In the genomic region with DNA sequence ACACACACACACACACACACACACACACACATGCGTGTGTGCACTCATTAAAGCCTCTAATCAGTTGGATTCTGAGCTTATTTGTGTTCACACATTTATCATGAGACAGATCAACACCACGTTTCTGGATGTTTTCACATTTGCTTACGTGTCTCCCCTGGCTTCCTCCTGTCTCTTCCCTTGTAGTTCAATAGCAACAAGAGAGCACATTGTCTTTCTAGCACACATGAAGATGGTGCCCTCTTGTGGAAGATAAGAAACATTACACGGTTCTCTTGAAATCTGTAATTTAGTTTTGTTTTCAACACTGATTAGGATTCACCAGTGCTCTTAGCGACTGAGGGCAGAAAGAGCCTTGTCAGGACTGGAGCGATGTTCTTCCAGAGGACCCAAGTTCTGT, we compare ENCODE assay signal across 9 mouse cellular contexts. TPM values are rescaled to one million over a fixed set of nuclear protein-coding genes. Genes with fewer than 3 reads are reported as not detected.
A peak's percentile ranks its signal among the peaks of the same experiment; 100 is the strongest.
DNase-seq lines count a peak whose midpoint lies in the region; ATAC-seq and TF ChIP-seq lines count a peak whose summit lies in the region.
"Had no signal": no experiment of that assay in that cellular context is flagged by ENCODE, and none has a peak within 500 bp of the region (broad histone marks: within the 10 kb centered on the region; RNA-seq: fewer than 3 reads in every experiment).

No protein-coding gene starts in this region.

- H3K4me2 ChIP-seq in kidney, postnatal 0 days (ENCODE audit: low read length) = no peak overlapping the region
- H3K4me2 ChIP-seq in midbrain, embryonic 14.5 days (ENCODE audit: low read length) = no peak overlapping the region

- H3K36me3 ChIP-seq in kidney, postnatal 0 days (ENCODE audit: insufficient read depth, low read length) = no peaks in the 10 kb centered on the region
- H3K36me3 ChIP-seq in E14TG2a.4 (ENCODE audit: insufficient read depth, low read length) = no peaks in the 10 kb centered on the region
- H3K36me3 ChIP-seq in midbrain, embryonic 14.5 days (ENCODE audit: control insufficient read depth, insufficient read depth, low read length) = no peaks in the 10 kb centered on the region

- no peak for ATAC-seq in kidney, postnatal 0 days (replicated peaks; ENCODE audit: low FRiP score, low read depth)
- ATAC-seq in midbrain, embryonic 14.5 days (ENCODE audit: low FRiP score, low TSS enrichment) = no peak

- no peaks in the 10 kb centered on the region for H3K9me3 ChIP-seq in kidney, postnatal 0 days (replicated peaks; ENCODE audit: low read length)
- H3K9me3 ChIP-seq in E14TG2a.4 (ENCODE audit: low read length) = peaks cover 14% of the 10 kb centered on the region
- H3K9me3 ChIP-seq in midbrain, embryonic 14.5 days (ENCODE audit: control insufficient read depth, low read length) = no peaks in the 10 kb centered on the region

- WGBS in kidney, postnatal 0 days = 29% methylated on average over 6 of the region's 6 CpGs
- WGBS in midbrain, embryonic 14.5 days = 34% methylated on average over 6 of the region's 6 CpGs

- TF ChIP-seq CTCF in kidney, postnatal 0 days (IDR thresholded peaks at IDR 0.05; ENCODE audit: low read depth) = peak; percentile 84
- peak; percentile 64 for TF ChIP-seq CTCF in E14TG2a.4 (conservative IDR thresholded peaks at IDR 0.05; ENCODE audit: low read length)
- peak; percentile 38; the same call in 1 of the 2 replicates for TF ChIP-seq CTCF in cortical plate, adult 2 months (IDR thresholded peaks at IDR 0.05; ENCODE audit: extremely low read depth, insufficient read depth, low read length)

- no peak overlapping the region for H3K27ac ChIP-seq in kidney, postnatal 0 days
- no peak overlapping the region for H3K27ac ChIP-seq in cortical plate, adult 2 months (ENCODE audit: insufficient read depth, low read length)
- H3K27ac ChIP-seq in midbrain, embryonic 14.5 days (replicated peaks; ENCODE audit: low read depth, low read length) = no peak overlapping the region

- DNase-seq in kidney, postnatal 0 days (ENCODE audit: low spot score) = peak; percentile 90
- DNase-seq in kidney, postnatal 36 days = no peak
- DNase-seq in midbrain, embryonic 14.5 days = peak; percentile 84
- no peak for DNase-seq in left cerebral cortex, adult 9 months (ENCODE audit: low spot score in 2 of 2)
- DNase-seq in testis, postnatal 14 days (ENCODE audit: low spot score) = no peak
- DNase-seq in gastrocnemius, postnatal 25 days = no peak

- no peak overlapping the region for H3K4me3 ChIP-seq in kidney, postnatal 0 days (replicated peaks; ENCODE audit: low read depth, low read length)
- H3K4me3 ChIP-seq in E14TG2a.4 (replicated peaks; ENCODE audit: low read length) = no peak overlapping the region
- H3K4me3 ChIP-seq in cortical plate, adult 2 months (ENCODE audit: insufficient read depth, low read length) = no peak overlapping the region
- no peak overlapping the region for H3K4me3 ChIP-seq in midbrain, embryonic 14.5 days (replicated peaks; ENCODE audit: low read depth, low read length)

- no peaks in the 10 kb centered on the region for H3K4me1 ChIP-seq in kidney, postnatal 0 days (replicated peaks; ENCODE audit: insufficient read depth, low read length)
- no peaks in the 10 kb centered on the region for H3K4me1 ChIP-seq in E14TG2a.4 (replicated peaks; ENCODE audit: low read depth, low read length)
- H3K4me1 ChIP-seq in cortical plate, adult 2 months (ENCODE audit: control insufficient read depth, insufficient read depth, low read length) = peaks cover 2% of the 10 kb centered on the region; the same call in 1 of the 2 replicates
- H3K4me1 ChIP-seq in midbrain, embryonic 14.5 days (ENCODE audit: control insufficient read depth, insufficient read depth, low read length) = no peaks in the 10 kb centered on the region

- H3K9ac ChIP-seq in kidney, postnatal 0 days (ENCODE audit: low read depth, low read length) = no peak overlapping the region
- H3K9ac ChIP-seq in midbrain, embryonic 14.5 days (replicated peaks; ENCODE audit: low read length) = no peak overlapping the region

- no peak for TF ChIP-seq POLR2A in cortical plate, adult 2 months (IDR thresholded peaks at IDR 0.05; ENCODE audit: extremely low read depth, insufficient read depth, low read length)

- no peaks in the 10 kb centered on the region for H3K27me3 ChIP-seq in kidney, postnatal 0 days (ENCODE audit: insufficient read depth, low read length)
- 0 out of 2 replicates have a peak, but pooled peaks cover 3% of the 10 kb centered on the region for H3K27me3 ChIP-seq in E14TG2a.4 (ENCODE audit: insufficient read depth, low read length)
- no peaks in the 10 kb centered on the region for H3K27me3 ChIP-seq in midbrain, embryonic 14.5 days (ENCODE audit: control insufficient read depth, insufficient read depth, low read length)

RNA-seq across cellular contexts. Expression of gene Rgsl1, which starts 2.9 kb away (rescaled TPM):
- not detected in 2 replicates for polyA plus RNA-seq in kidney, postnatal 0 days (2015; fragmentation: Nextera tagmentation; extraction: Ambion mirVana)
- 6.0 and 6.9 TPM in 2 replicates for polyA plus RNA-seq in cortical plate, adult 2 months (2012; rRNA removed)
- polyA plus RNA-seq in midbrain, embryonic 14.5 days (2014; fragmentation: Nextera tagmentation; extraction: Ambion mirVana) = 0.15 and 0.20 TPM in 2 replicates
- not detected for total RNA-seq in gastrocnemius, postnatal 25 days (2021)
- polyA plus RNA-seq: spleen, adult 2 months had no signal

RNA-seq across cellular contexts. Expression of gene Teddm1b, which starts 27.3 kb away (rescaled TPM):
- polyA plus RNA-seq in kidney, postnatal 0 days (2015; fragmentation: Nextera tagmentation; extraction: Ambion mirVana) = 0.11 and 0.23 TPM in 2 replicates
- polyA plus RNA-seq in cortical plate, adult 2 months (2012; rRNA removed) = not detected in 2 replicates
- polyA plus RNA-seq in midbrain, embryonic 14.5 days (2014; fragmentation: Nextera tagmentation; extraction: Ambion mirVana) = 0.50 and 0.55 TPM in 2 replicates
- total RNA-seq in gastrocnemius, postnatal 25 days (2021) = not detected
- polyA plus RNA-seq: spleen, adult 2 months had no signal

RNA-seq across cellular contexts. Expression of gene Teddm1a, which starts 44.7 kb away (rescaled TPM):
- polyA plus RNA-seq in kidney, postnatal 0 days (2015; fragmentation: Nextera tagmentation; extraction: Ambion mirVana) = not detected in 2 replicates
- not detected in 2 replicates for polyA plus RNA-seq in cortical plate, adult 2 months (2012; rRNA removed)
- polyA plus RNA-seq in midbrain, embryonic 14.5 days (2014; fragmentation: Nextera tagmentation; extraction: Ambion mirVana) = not detected in 2 replicates
- not detected for total RNA-seq in gastrocnemius, postnatal 25 days (2021)
- polyA plus RNA-seq: spleen, adult 2 months had no signal

RNA-seq across cellular contexts. Expression of gene Glul, which starts 52.9 kb away (rescaled TPM):
- polyA plus RNA-seq in kidney, postnatal 0 days (2015; fragmentation: Nextera tagmentation; extraction: Ambion mirVana) = 226 and 230 TPM in 2 replicates
- 2,520 and 2,775 TPM in 2 replicates for polyA plus RNA-seq in cortical plate, adult 2 months (2012; rRNA removed)
- polyA plus RNA-seq in midbrain, embryonic 14.5 days (2014; fragmentation: Nextera tagmentation; extraction: Ambion mirVana) = 130 and 155 TPM in 2 replicates
- total RNA-seq in gastrocnemius, postnatal 25 days (2021) = 100 to 1,000 TPM; 232 to 471 TPM

RNA-seq across cellular contexts. Expression of gene Teddm2, which starts 53.2 kb away (rescaled TPM):
- 0.52 and 0.63 TPM in 2 replicates for polyA plus RNA-seq in kidney, postnatal 0 days (2015; fragmentation: Nextera tagmentation; extraction: Ambion mirVana)
- 4.6 and 5.7 TPM in 2 replicates for polyA plus RNA-seq in cortical plate, adult 2 months (2012; rRNA removed)
- 0.80 and 0.94 TPM in 2 replicates for polyA plus RNA-seq in midbrain, embryonic 14.5 days (2014; fragmentation: Nextera tagmentation; extraction: Ambion mirVana)
- 1 to 10 TPM; 1.6 to 2.3 TPM for total RNA-seq in gastrocnemius, postnatal 25 days (2021)

Comparison
In these comparisons a context has a peak if more than half of its experiments do, and no peak if none do; other contexts are left out.
1. DNase-seq: peak in kidney, postnatal 0 days (single experiment) and midbrain, embryonic 14.5 days (single experiment); none in kidney, postnatal 36 days (0 of 2), left cerebral cortex, adult 9 months (0 of 2), testis, postnatal 14 days (single experiment) and gastrocnemius, postnatal 25 days (single experiment).
2. Peak in every context shown above with its lines, with median percentiles within 50 percentile points of each other: CTCF ChIP-seq.